Mouse (Mus musculus): Measurements from ENCODE around the gene Mpzl2. TPM values are rescaled to one million over a fixed set of nuclear protein-coding genes. Genes with fewer than 3 reads are reported as not detected.
A peak's percentile ranks its signal among the peaks of the same experiment; 100 is the strongest.

The Mpzl2 gene
- total RNA-seq, 1 experiment, result 13.3 TPM

GRCm38 (mm10) chr9:45085741-45086690 lies 46.4 kb downstream of the Mpzl2 start:
- no peak overlapping the region for H3K27ac ChIP-seq (ENCODE audit: insufficient read depth, low read depth, low read length, poor library complexity, severe bottlenecking)
- H3K4me3 ChIP-seq (ENCODE audit: insufficient read depth in 1 of 2, low read depth in 1 of 2, low read length in 2 of 2, poor library complexity in 1 of 2, severe bottlenecking in 1 of 2), result no peak overlapping the region
- H3K9ac ChIP-seq (ENCODE audit: insufficient read depth, low read depth, low read length, poor library complexity, severe bottlenecking), result no peak overlapping the region
- in situ Hi-C loops (cut with MboI; ENCODE audit: low sequenced_read_pairs in 2 of 2, unreplicated experiment in 2 of 2), result no loop called here
- no peak for DNase-seq (ENCODE audit: low read depth, low spot score)
- TF ChIP-seq ZC3H11A (IDR thresholded peaks at IDR 0.05; ENCODE audit: borderline replicate concordance, low read depth, low read length) (no peak), CHD2 (IDR thresholded peaks at IDR 0.05; ENCODE audit: low read depth, low read length) (no peak), MAFK (IDR thresholded peaks at IDR 0.05; ENCODE audit: insufficient read depth, low read depth, low read length) (no peak), ZNF384 (IDR thresholded peaks at IDR 0.05; ENCODE audit: low read depth, low read length) (no peak), HCFC1 (IDR thresholded peaks at IDR 0.05; ENCODE audit: borderline replicate concordance, insufficient read depth, low read length) (no peak)
- H3K9me3 ChIP-seq (ENCODE audit: control insufficient read depth, insufficient read depth, low read depth, low read length), result no peaks in the 10 kb centered on the region
- no peaks in the 10 kb centered on the region for H3K36me3 ChIP-seq (ENCODE audit: control insufficient read depth, insufficient read depth, low read length, poor library complexity, severe bottlenecking)
- no peaks in the 10 kb centered on the region for H3K4me1 ChIP-seq (ENCODE audit: control insufficient read depth in 2 of 2, insufficient read depth in 2 of 2, low read length in 2 of 2, poor library complexity in 1 of 2)

- 0 out of 4 replicates have a peak, but pooled peaks cover 0 to 4% of the 10 kb centered on the region in 2 experiments for H3K4me1 ChIP-seq (ENCODE audit: control insufficient read depth in 2 of 2, insufficient read depth in 2 of 2, low read length in 2 of 2, poor library complexity in 1 of 2)
- TF ChIP-seq ZNF384 (IDR thresholded peaks at IDR 0.05; ENCODE audit: low read depth, low read length), result no peak
- no peak for TF ChIP-seq CHD2 (IDR thresholded peaks at IDR 0.05; ENCODE audit: low read depth, low read length)
- no peak for TF ChIP-seq MAFK (IDR thresholded peaks at IDR 0.05; ENCODE audit: insufficient read depth, low read depth, low read length)
- no peak for TF ChIP-seq HCFC1 (IDR thresholded peaks at IDR 0.05; ENCODE audit: borderline replicate concordance, insufficient read depth, low read length)
- TF ChIP-seq ZC3H11A (IDR thresholded peaks at IDR 0.05; ENCODE audit: borderline replicate concordance, low read depth, low read length), result no peak
Observed at GRCm38 (mm10) chr9:45088040-45088439, 48.4 kb downstream of the Mpzl2 start.

GRCm38 (mm10) chr9:45090811-45091210 lies 51.2 kb downstream of the Mpzl2 start:
- no peak overlapping the region for H3K27ac ChIP-seq (ENCODE audit: insufficient read depth, low read depth, low read length, poor library complexity, severe bottlenecking)
- DNase-seq (ENCODE audit: low read depth, low spot score), result no peak
- H3K9me3 ChIP-seq (ENCODE audit: control insufficient read depth, insufficient read depth, low read depth, low read length), result no peaks in the 10 kb centered on the region
- no peaks in the 10 kb centered on the region for H3K36me3 ChIP-seq (ENCODE audit: control insufficient read depth, insufficient read depth, low read length, poor library complexity, severe bottlenecking)
- H3K4me1 ChIP-seq (ENCODE audit: control insufficient read depth in 2 of 2, insufficient read depth in 2 of 2, low read length in 2 of 2, poor library complexity in 1 of 2), result 0 out of 4 replicates have a peak, but pooled peaks cover 0 to 4% of the 10 kb centered on the region in 2 experiments
- no peak overlapping the region for H3K9ac ChIP-seq (ENCODE audit: insufficient read depth, low read depth, low read length, poor library complexity, severe bottlenecking)
- in situ Hi-C loops (cut with MboI; ENCODE audit: low sequenced_read_pairs in 2 of 2, unreplicated experiment in 2 of 2), result no loop called here
- H3K4me3 ChIP-seq (ENCODE audit: insufficient read depth in 1 of 2, low read depth in 1 of 2, low read length in 2 of 2, poor library complexity in 1 of 2, severe bottlenecking in 1 of 2), result no peak overlapping the region
- TF ChIP-seq ZNF384 (IDR thresholded peaks at IDR 0.05; ENCODE audit: low read depth, low read length) (no peak), CHD2 (IDR thresholded peaks at IDR 0.05; ENCODE audit: low read depth, low read length) (no peak), MAFK (IDR thresholded peaks at IDR 0.05; ENCODE audit: insufficient read depth, low read depth, low read length) (no peak), ZC3H11A (IDR thresholded peaks at IDR 0.05; ENCODE audit: borderline replicate concordance, low read depth, low read length) (no peak), HCFC1 (IDR thresholded peaks at IDR 0.05; ENCODE audit: borderline replicate concordance, insufficient read depth, low read length) (no peak)

More at GRCm38 (mm10) chr9:45088040-45088439, 48.4 kb downstream of the Mpzl2 start:
- H3K9me3 ChIP-seq (ENCODE audit: control insufficient read depth, insufficient read depth, low read depth, low read length), result no peaks in the 10 kb centered on the region
- no peak for DNase-seq (ENCODE audit: low read depth, low spot score)
- H3K36me3 ChIP-seq (ENCODE audit: control insufficient read depth, insufficient read depth, low read length, poor library complexity, severe bottlenecking), result no peaks in the 10 kb centered on the region
- no peak overlapping the region for H3K27ac ChIP-seq (ENCODE audit: insufficient read depth, low read depth, low read length, poor library complexity, severe bottlenecking)
- no peak overlapping the region for H3K4me3 ChIP-seq (ENCODE audit: insufficient read depth in 1 of 2, low read depth in 1 of 2, low read length in 2 of 2, poor library complexity in 1 of 2, severe bottlenecking in 1 of 2)
- no peak overlapping the region for H3K9ac ChIP-seq (ENCODE audit: insufficient read depth, low read depth, low read length, poor library complexity, severe bottlenecking)
- in situ Hi-C loops (cut with MboI; ENCODE audit: low sequenced_read_pairs in 2 of 2, unreplicated experiment in 2 of 2), result no loop called here

- Histone ChIP-seq H3K27ac (ENCODE audit: insufficient read depth, low read depth, low read length, poor library complexity, severe bottlenecking) (no peak overlapping the region), H3K36me3 (ENCODE audit: control insufficient read depth, insufficient read depth, low read length, poor library complexity, severe bottlenecking) (no peaks in the 10 kb centered on the region), H3K4me3 (ENCODE audit: insufficient read depth in 1 of 2, low read depth in 1 of 2, low read length in 2 of 2, poor library complexity in 1 of 2, severe bottlenecking in 1 of 2) (peak overlapping the region in 1 of 2 experiments; percentile 45; a peak in 1 of 4 replicates), H3K4me1 (ENCODE audit: control insufficient read depth in 2 of 2, insufficient read depth in 2 of 2, low read length in 2 of 2, poor library complexity in 1 of 2) (0 out of 4 replicates have a peak, but pooled peaks cover 0 to 4% of the 10 kb centered on the region in 2 experiments), H3K9me3 (ENCODE audit: control insufficient read depth, insufficient read depth, low read depth, low read length) (no peaks in the 10 kb centered on the region), H3K9ac (ENCODE audit: insufficient read depth, low read depth, low read length, poor library complexity, severe bottlenecking) (no peak overlapping the region)
- in situ Hi-C loops (cut with MboI; ENCODE audit: low sequenced_read_pairs in 2 of 2, unreplicated experiment in 2 of 2), result no loop called here
- TF ChIP-seq CHD2 (IDR thresholded peaks at IDR 0.05; ENCODE audit: low read depth, low read length) (no peak), ZC3H11A (IDR thresholded peaks at IDR 0.05; ENCODE audit: borderline replicate concordance, low read depth, low read length) (no peak), ZNF384 (IDR thresholded peaks at IDR 0.05; ENCODE audit: low read depth, low read length) (no peak), HCFC1 (IDR thresholded peaks at IDR 0.05; ENCODE audit: borderline replicate concordance, insufficient read depth, low read length) (no peak), MAFK (IDR thresholded peaks at IDR 0.05; ENCODE audit: insufficient read depth, low read depth, low read length) (no peak)
- no peak for DNase-seq (ENCODE audit: low read depth, low spot score)
Observed at GRCm38 (mm10) chr9:45092641-45093040, 53.0 kb downstream of the Mpzl2 start.

All from ES-E14 (cell line).